Mouse (Mus musculus): ENCODE data around the gene Pstk.

DNA sequence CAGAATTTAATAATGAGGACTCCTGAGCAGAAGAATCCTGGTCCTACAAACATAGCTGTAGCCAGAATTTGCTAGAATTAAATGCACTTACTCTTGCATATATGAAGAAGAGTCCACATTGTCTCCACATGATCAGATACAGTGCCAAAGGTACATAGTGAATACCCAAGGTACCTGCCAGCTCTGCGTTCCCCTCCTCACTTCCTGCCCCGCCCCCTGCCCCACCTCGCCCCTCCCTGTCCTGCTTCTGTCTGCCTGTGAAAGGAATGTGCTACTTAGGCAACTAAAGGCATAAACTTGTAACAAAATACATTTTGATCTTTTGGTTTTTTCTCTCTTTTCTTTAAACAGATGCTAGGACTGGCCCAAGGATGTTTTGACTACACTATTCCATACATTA, 66.1 kb downstream of the Pstk start:
- TF ChIP-seq CTCF (IDR thresholded peaks at IDR 0.05; ENCODE audit: low read depth): no peak
- no peak for TF ChIP-seq EP300 (IDR thresholded peaks at IDR 0.05; ENCODE audit: low read depth)

Data from liver, postnatal 0 days (tissue).